Mouse (Mus musculus) hindbrain, embryonic 16.5 days (tissue): ENCODE results near the gene Tor2a. TPM values are rescaled to one million over a fixed set of nuclear protein-coding genes. Genes with fewer than 3 reads are reported as not detected.

ENCODE experiments used
- ATAC-seq: fragments of 200-750 bp; cut with Nextera tagmentation; 2 replicates; pipeline ENCODE4 v1.8.0; 2017; ENCODE audit warnings: moderate TSS enrichment, moderate library complexity
- H3K27ac ChIP-seq: fragments of 300-500 bp; sonication (generic); 2 replicates; pipeline ENCODE4 v1.5.1; 2014; ENCODE audit warnings: low read depth, mild to moderate bottlenecking, control low read depth, low read length, moderate library complexity
- H3K27me3 ChIP-seq: fragments of 300-500 bp; sonication (generic); replicated peaks from 2 replicates; pipeline ENCODE4 v1.6.1; 2014; ENCODE audit warnings: low read length; ENCODE audit not compliant: control insufficient read depth, insufficient read depth
- H3K36me3 ChIP-seq: fragments of 300-500 bp; sonication (generic); 2 replicates; pipeline ENCODE4 v1.6.1; 2014; ENCODE audit warnings: mild to moderate bottlenecking, low read length, moderate library complexity, mixed read lengths; ENCODE audit not compliant: control insufficient read depth, insufficient read depth
- H3K4me1 ChIP-seq: fragments of 300-500 bp; sonication (generic); 2 replicates; pipeline ENCODE4 v1.6.1; 2014; ENCODE audit warnings: low read depth, low read length; ENCODE audit not compliant: control insufficient read depth, insufficient read depth
- H3K4me2 ChIP-seq: fragments of 300-500 bp; sonication (generic); 2 replicates; pipeline ENCODE4 v1.6.1; 2014; ENCODE audit warnings: mild to moderate bottlenecking, low read length, control low read depth, moderate library complexity
- H3K4me3 ChIP-seq: fragments of 300-500 bp; sonication (generic); 2 replicates; pipeline ENCODE4 v1.5.1; 2014; ENCODE audit warnings: mild to moderate bottlenecking, low read length, control low read depth, moderate library complexity
- H3K9ac ChIP-seq: fragments of 300-500 bp; sonication (generic); 2 replicates; pipeline ENCODE4 v1.6.1; 2014; ENCODE audit warnings: low read depth, mild to moderate bottlenecking, control low read depth, low read length, moderate library complexity
- H3K9me3 ChIP-seq: fragments of 300-500 bp; sonication (generic); 2 replicates; pipeline ENCODE4 v1.6.1; 2014; ENCODE audit warnings: mild to moderate bottlenecking, low read length, moderate library complexity; ENCODE audit not compliant: control insufficient read depth
- WGBS: fragments of 180-500 bp; shearing (Covaris S2); extraction: QIAGEN DNeasy Blood & Tissue Kit; methylation state at CpG from one replicate; pipeline ENCODE4 v1.1.7; 2014; 5-methylcytosine and 5-hydroxymethylcytosine counted together
- polyA plus RNA-seq: library from polyadenylated mRNA; unstranded; fragments of >200 nt; fragmentation: Nextera tagmentation; extraction: Ambion mirVana; gene quantifications from 2 replicates; pipeline ENCODE4 v1.2.1, GENCODE M21; 2015

Tor2a gene
- polyA plus RNA-seq, 1 experiment from 2014 or later, result 50.8 TPM

GRCm38 (mm10) chr2:32779131-32779530, 22.1 kb downstream of the Tor2a start:
- no peak overlapping the region for H3K4me2 ChIP-seq
- no peak overlapping the region for H3K27ac ChIP-seq
- 17% methylated on average over 8 of the region's 8 CpGs for WGBS
- no peak overlapping the region for H3K4me3 ChIP-seq
- H3K9ac ChIP-seq, result no peak overlapping the region
- no peak for ATAC-seq
- H3K36me3 ChIP-seq, result no peaks in the 10 kb centered on the region
- peaks cover 16% of the 10 kb centered on the region for H3K4me1 ChIP-seq
- H3K27me3 ChIP-seq, result no peaks in the 10 kb centered on the region
- H3K9me3 ChIP-seq, result no peaks in the 10 kb centered on the region

GRCm38 (mm10) chr2:32779714-32780113, 22.7 kb downstream of the Tor2a start:
- Histone ChIP-seq H3K4me3 (no peak overlapping the region), H3K9ac (no peak overlapping the region), H3K4me1 (peaks cover 16% of the 10 kb centered on the region), H3K27ac (no peak overlapping the region), H3K9me3 (no peaks in the 10 kb centered on the region), H3K27me3 (no peaks in the 10 kb centered on the region), H3K4me2 (no peak overlapping the region), H3K36me3 (no peaks in the 10 kb centered on the region)
- 92% methylated on average over 6 of the region's 6 CpGs for WGBS
- ATAC-seq, result no peak

- no peak for ATAC-seq
- Histone ChIP-seq H3K4me1 (peaks cover 3% of the 10 kb centered on the region; the same call in 1 of the 2 replicates), H3K27me3 (no peaks in the 10 kb centered on the region), H3K27ac (no peak overlapping the region), H3K9me3 (no peaks in the 10 kb centered on the region), H3K9ac (no peak overlapping the region), H3K4me3 (no peak overlapping the region), H3K36me3 (no peaks in the 10 kb centered on the region), H3K4me2 (no peak overlapping the region)
- 82% methylated on average over 6 of the region's 6 CpGs for WGBS
Observed at GRCm38 (mm10) chr2:32781710-32782109, 24.7 kb downstream of the Tor2a start.

- Histone ChIP-seq H3K36me3 (peaks cover 7% of the 10 kb centered on the region), H3K9ac (no peak within 1 kb of the TSS), H3K4me1 (peaks cover 3% of the 10 kb centered on the region; the same call in 1 of the 2 replicates), H3K9me3 (no peaks in the 10 kb centered on the region), H3K27ac (no peak within 1 kb of the TSS; the same call in 1 of the 2 replicates), H3K27me3 (no peaks in the 10 kb centered on the region), H3K4me2 (peak within 1 kb of the TSS; percentile 30), H3K4me3 (peak within 1 kb of the TSS; percentile 14)
- no peak for ATAC-seq
- 72% methylated on average over 4 of the region's 4 CpGs for WGBS
Observed at GRCm38 (mm10) chr2:32784048-32784681, 27.1 kb downstream of the Tor2a start, which contains the start of gene Cfap157. Gene Cfap157 (minus strand): TSS chr2:32784428.

GRCm38 (mm10) chr2:32787176-32787575, 30.1 kb downstream of the Tor2a start:
- peaks cover 3% of the 10 kb centered on the region; the same call in 1 of the 2 replicates for H3K4me1 ChIP-seq
- H3K9ac ChIP-seq, result no peak overlapping the region
- no peak for ATAC-seq
- 66% methylated on average over 6 of the region's 6 CpGs for WGBS
- no peak overlapping the region for H3K27ac ChIP-seq
- H3K4me2 ChIP-seq, result no peak overlapping the region
- H3K27me3 ChIP-seq, result no peaks in the 10 kb centered on the region
- peaks cover 10% of the 10 kb centered on the region for H3K36me3 ChIP-seq
- no peaks in the 10 kb centered on the region for H3K9me3 ChIP-seq
- no peak overlapping the region for H3K4me3 ChIP-seq

- no peak overlapping the region for H3K27ac ChIP-seq
- H3K4me1 ChIP-seq, result peaks cover 3% of the 10 kb centered on the region; the same call in 1 of the 2 replicates
- ATAC-seq, result no peak
- no peak overlapping the region for H3K9ac ChIP-seq
- no peaks in the 10 kb centered on the region for H3K9me3 ChIP-seq
- H3K4me2 ChIP-seq, result no peak overlapping the region
- 66% methylated on average over 2 of the region's 2 CpGs for WGBS
- peaks cover 16% of the 10 kb centered on the region for H3K36me3 ChIP-seq
- H3K27me3 ChIP-seq, result no peaks in the 10 kb centered on the region
- no peak overlapping the region for H3K4me3 ChIP-seq
Observed at GRCm38 (mm10) chr2:32788581-32788980, 31.5 kb downstream of the Tor2a start.

GRCm38 (mm10) chr2:32791297-32791696, 34.3 kb downstream of the Tor2a start:
- 74% methylated on average over 6 of the region's 6 CpGs for WGBS
- no peak for ATAC-seq
- Histone ChIP-seq H3K9ac (no peak overlapping the region), H3K9me3 (no peaks in the 10 kb centered on the region), H3K27ac (no peak overlapping the region), H3K4me3 (no peak overlapping the region), H3K4me2 (no peak overlapping the region), H3K4me1 (no peaks in the 10 kb centered on the region), H3K27me3 (no peaks in the 10 kb centered on the region), H3K36me3 (peaks cover 29% of the 10 kb centered on the region)

GRCm38 (mm10) chr2:32795748-32796418, 38.8 kb downstream of the Tor2a start:
- Histone ChIP-seq H3K9me3 (no peaks in the 10 kb centered on the region), H3K9ac (no peak overlapping the region), H3K27me3 (no peaks in the 10 kb centered on the region), H3K4me1 (no peaks in the 10 kb centered on the region), H3K4me3 (no peak overlapping the region), H3K36me3 (peaks cover 52% of the 10 kb centered on the region), H3K27ac (no peak overlapping the region), H3K4me2 (no peak overlapping the region)
- 76% methylated on average over 13 of the region's 13 CpGs for WGBS
- no peak for ATAC-seq

GRCm38 (mm10) chr2:32798251-32798962, 41.4 kb downstream of the Tor2a start:
- no peaks in the 10 kb centered on the region for H3K4me1 ChIP-seq
- no peak overlapping the region for H3K4me2 ChIP-seq
- H3K4me3 ChIP-seq, result no peak overlapping the region
- no peaks in the 10 kb centered on the region for H3K9me3 ChIP-seq
- no peaks in the 10 kb centered on the region for H3K27me3 ChIP-seq
- H3K9ac ChIP-seq, result no peak overlapping the region
- 64% methylated on average over 10 of the region's 10 CpGs for WGBS
- no peak overlapping the region for H3K27ac ChIP-seq
- ATAC-seq, result no peak
- peaks cover 59% of the 10 kb centered on the region for H3K36me3 ChIP-seq
